Mouse (Mus musculus): ENCODE results near the gene Actrt3.

The Actrt3 gene

GRCm38 (mm10) chr3:30599711-30600545, at the start of gene Actrt3:
Actrt3 (minus strand) TSS chr3:30599939.
- no peak for DNase-seq (ENCODE audit: low read depth, low spot score)

GRCm38 (mm10) chr3:30648466-30648865, 48.7 kb upstream of the Actrt3 start:
- no peak for DNase-seq (ENCODE audit: low read depth, low spot score)

- DNase-seq (ENCODE audit: low read depth, low spot score): no peak
Measured at GRCm38 (mm10) chr3:30647440-30648090, 47.8 kb upstream of the Actrt3 start, which contains the start of gene Lrrc34. Lrrc34 (minus strand) TSS chr3:30647869.

- DNase-seq (ENCODE audit: low read depth, low spot score): no peak
Measured at GRCm38 (mm10) chr3:30646761-30647160, 47.0 kb upstream of the Actrt3 start.

GRCm38 (mm10) chr3:30644207-30644606, 44.5 kb upstream of the Actrt3 start, which contains the start of gene Lrriq4:
Lrriq4 (plus strand) TSS chr3:30644507.
- DNase-seq (ENCODE audit: low read depth, low spot score): no peak

- DNase-seq (ENCODE audit: low read depth, low spot score): no peak
Measured at GRCm38 (mm10) chr3:30635629-30636028, 35.9 kb upstream of the Actrt3 start.

- DNase-seq (ENCODE audit: low read depth, low spot score): no peak
Measured at GRCm38 (mm10) chr3:30633681-30634080, 33.9 kb upstream of the Actrt3 start.

- no peak for DNase-seq (ENCODE audit: low read depth, low spot score)
Measured at GRCm38 (mm10) chr3:30620132-30620531, 20.4 kb upstream of the Actrt3 start.

GRCm38 (mm10) chr3:30610930-30611329, 11.2 kb upstream of the Actrt3 start:
- no peak for DNase-seq (ENCODE audit: low read depth, low spot score)

- DNase-seq (ENCODE audit: low read depth, low spot score): no peak
Measured at GRCm38 (mm10) chr3:30608999-30609398, 9.3 kb upstream of the Actrt3 start.

- DNase-seq (ENCODE audit: low read depth, low spot score): no peak
Measured at GRCm38 (mm10) chr3:30603256-30603655, 3.5 kb upstream of the Actrt3 start.

GRCm38 (mm10) chr3:30602740-30603098, 3.0 kb upstream of the Actrt3 start:
- no peak for DNase-seq (ENCODE audit: low read depth, low spot score)

GRCm38 (mm10) chr3:30602065-30602739, 2.5 kb upstream of the Actrt3 start, which contains the start of gene Mynn:
Mynn (plus strand) TSS chr3:30602065.
- DNase-seq (ENCODE audit: low read depth, low spot score): peak; percentile 96

- DNase-seq (ENCODE audit: low read depth, low spot score): no peak
Measured at GRCm38 (mm10) chr3:30601610-30602064, 1.9 kb upstream of the Actrt3 start.

GRCm38 (mm10) chr3:30601175-30601574, 1.4 kb upstream of the Actrt3 start:
- peak; percentile 67 for DNase-seq (ENCODE audit: low read depth, low spot score)

- DNase-seq (ENCODE audit: low read depth, low spot score): peak; percentile 57
Measured at GRCm38 (mm10) chr3:30600717-30601116, 978 bp upstream of the Actrt3 start.

GRCm38 (mm10) chr3:30597271-30597670, 2.5 kb downstream of the Actrt3 start:
- no peak for DNase-seq (ENCODE audit: low read depth, low spot score)

GRCm38 (mm10) chr3:30595111-30595832, 4.5 kb downstream of the Actrt3 start:
- no peak for DNase-seq (ENCODE audit: low read depth, low spot score)

GRCm38 (mm10) chr3:30593719-30594485, 5.8 kb downstream of the Actrt3 start:
- no peak for DNase-seq (ENCODE audit: low read depth, low spot score)

- DNase-seq (ENCODE audit: low read depth, low spot score): peak; percentile 65
Measured at GRCm38 (mm10) chr3:30592418-30592853, 7.3 kb downstream of the Actrt3 start.

- DNase-seq (ENCODE audit: low read depth, low spot score): no peak
Measured at GRCm38 (mm10) chr3:30588865-30589264, 10.9 kb downstream of the Actrt3 start.

Data from telencephalon, adult 2 months (tissue).